Mouse (Mus musculus) forebrain, postnatal 0 days (tissue): ENCODE results near the gene Sprr1a. TPM values are rescaled to one million over a fixed set of nuclear protein-coding genes. Genes with fewer than 3 reads are reported as not detected.
"Not testable (repeated sequence)": the region's sequence is repeated elsewhere in the genome, so short reads cannot be mapped to it uniquely, and the experiment has no call there.

Experiments used
- ATAC-seq: fragments of 200-750 bp; cut with Nextera tagmentation; 2 replicates; pipeline ENCODE4 v1.8.0; 2017; ENCODE audit warnings: mild to moderate bottlenecking, moderate library complexity
- DNase-seq: peaks from one replicate; pipeline ENCODE4 v3.0.0-alpha.2; 2015
- H3K27ac ChIP-seq: fragments of 300-500 bp; sonication (generic); 2 replicates; pipeline ENCODE4 v1.5.1; 2014; ENCODE audit warnings: low read depth, mild to moderate bottlenecking, antibody characterized with exemption, low read length, moderate library complexity, mixed read lengths
- H3K27me3 ChIP-seq: fragments of 300-500 bp; sonication (generic); 2 replicates; pipeline ENCODE4 v1.6.1; 2014; ENCODE audit warnings: mild to moderate bottlenecking, low read length, mixed read lengths; ENCODE audit not compliant: insufficient read depth
- H3K36me3 ChIP-seq: fragments of 300-500 bp; sonication (generic); 2 replicates; pipeline ENCODE4 v1.6.1; 2014; ENCODE audit warnings: mild to moderate bottlenecking, moderate library complexity; ENCODE audit not compliant: insufficient read depth
- H3K4me1 ChIP-seq: fragments of 300-500 bp; sonication (generic); 2 replicates; pipeline ENCODE4 v1.6.1; 2014; ENCODE audit warnings: antibody characterized with exemption; ENCODE audit not compliant: insufficient read depth
- H3K4me2 ChIP-seq: fragments of 300-500 bp; sonication (generic); 2 replicates; pipeline ENCODE4 v1.6.1; 2014; ENCODE audit warnings: low read depth, mild to moderate bottlenecking, moderate library complexity
- H3K4me3 ChIP-seq: fragments of 300-500 bp; sonication (generic); 2 replicates; pipeline ENCODE4 v1.5.1; 2014; ENCODE audit warnings: low read depth, low read length, mixed read lengths
- H3K9ac ChIP-seq: fragments of 300-500 bp; sonication (generic); 2 replicates; pipeline ENCODE4 v1.6.1; 2014; ENCODE audit warnings: mild to moderate bottlenecking
- H3K9me3 ChIP-seq: fragments of 300-500 bp; sonication (generic); 2 replicates; pipeline ENCODE4 v1.6.1; 2016; ENCODE audit warnings: low read length
- CTCF ChIP-seq: sonication (generic); IDR thresholded peaks from 2 replicates; pipeline ENCODE4 v1.5.1; 2016; ENCODE audit warnings: antibody characterized with exemption, control low read depth, low read depth
- WGBS: fragments of 180-500 bp; shearing (Covaris S2); extraction: QIAGEN DNeasy Blood & Tissue Kit; methylation state at CpG from one replicate; pipeline ENCODE4 v1.1.7; 2014; 5-methylcytosine and 5-hydroxymethylcytosine counted together
- polyA plus RNA-seq: library from polyadenylated mRNA; unstranded; fragments of >200 nt; fragmentation: Nextera tagmentation; extraction: Ambion mirVana; gene quantifications from 2 replicates; pipeline ENCODE4 v1.2.1, GENCODE M21; 2015
- total RNA-seq: library from RNA; depleted of rRNA; stranded (reverse); fragments of >200 nt; gene quantifications from 2 replicates; pipeline ENCODE4 v1.2.3, GENCODE M21; 2014

Gene Sprr1a
- total and polyA plus RNA-seq, 2 experiments from 2014 or later = not detected

DNA sequence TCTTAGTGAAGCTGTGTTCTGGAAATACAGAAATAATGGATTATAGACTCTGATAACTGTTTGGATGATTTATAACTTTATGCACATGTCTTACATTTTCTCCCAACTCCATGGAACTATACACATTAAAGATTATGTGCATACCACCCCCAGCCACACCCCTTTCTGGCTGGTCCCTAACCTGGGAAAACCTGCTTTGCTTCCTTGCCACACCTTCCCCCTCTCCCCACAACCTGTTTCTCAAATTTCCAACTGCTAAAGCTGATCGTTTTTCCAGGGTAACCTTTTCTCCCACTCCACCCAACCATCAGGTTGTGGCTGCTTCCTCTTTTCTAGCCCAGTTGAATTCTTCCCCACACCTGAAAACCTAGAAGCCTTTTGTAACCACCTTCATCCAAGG is 612 bp upstream of the Sprr1a start:
- 51% methylated on average over 1 of the region's 1 CpGs for WGBS
- TF ChIP-seq CTCF = no peak

DNA sequence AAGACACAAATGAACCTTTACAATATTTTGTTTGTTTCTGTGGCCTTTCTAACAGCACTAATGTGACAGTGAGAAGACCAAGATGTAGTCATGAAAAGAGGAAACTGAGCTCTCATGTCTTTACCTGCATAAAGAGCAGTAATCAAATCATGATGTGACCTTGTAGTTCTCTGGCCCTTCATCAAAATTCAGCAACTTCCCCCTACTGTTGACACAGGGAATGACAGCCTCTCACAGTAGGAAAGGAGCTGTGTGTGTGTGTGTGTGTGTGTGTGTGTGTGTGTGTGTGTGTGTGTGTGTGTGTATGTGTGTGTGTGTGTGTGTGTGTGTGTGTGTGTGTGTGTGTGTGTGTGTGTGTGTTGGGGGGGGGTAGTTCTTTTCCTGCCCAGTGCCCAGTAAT is 4.4 kb downstream of the Sprr1a start:
- not testable (repeated sequence) for H3K4me3 ChIP-seq, H3K4me2 ChIP-seq, H3K9me3 ChIP-seq, DNase-seq, H3K27ac ChIP-seq, H3K27me3 ChIP-seq, H3K36me3 ChIP-seq, H3K4me1 ChIP-seq, ATAC-seq, H3K9ac ChIP-seq
- TF ChIP-seq CTCF = peak; percentile 28

More for the DNA sequence above, 612 bp upstream of the Sprr1a start:
- H3K9ac ChIP-seq = no peak overlapping the region
- ATAC-seq = no peak
- H3K27me3 ChIP-seq = no peaks in the 10 kb centered on the region
- H3K4me1 ChIP-seq = no peaks in the 10 kb centered on the region
- no peak overlapping the region for H3K4me3 ChIP-seq
- no peaks in the 10 kb centered on the region for H3K9me3 ChIP-seq
- no peak overlapping the region for H3K4me2 ChIP-seq
- no peak overlapping the region for H3K27ac ChIP-seq
- no peaks in the 10 kb centered on the region for H3K36me3 ChIP-seq
- DNase-seq = no peak

DNA sequence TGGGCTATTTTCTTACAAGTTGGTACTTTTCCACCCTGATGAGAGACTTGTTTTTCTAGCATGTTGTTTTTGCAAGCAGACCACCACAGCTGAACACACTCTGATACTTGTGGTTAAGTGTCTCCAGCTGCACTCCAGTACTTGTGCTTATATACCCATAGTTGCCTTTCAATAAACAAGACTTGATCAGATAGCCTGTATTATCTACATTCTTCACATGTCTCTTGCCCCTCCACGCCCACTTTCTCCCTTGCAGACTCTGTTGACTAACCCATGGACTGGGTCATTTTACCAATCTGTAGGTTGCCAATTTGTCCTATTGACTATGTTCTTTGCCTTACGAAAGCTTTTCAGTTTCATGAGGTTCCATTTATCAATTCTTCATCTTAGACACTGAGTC is 15.6 kb downstream of the Sprr1a start:
- no peak for ATAC-seq
- H3K27ac ChIP-seq = no peak overlapping the region
- H3K9me3 ChIP-seq = no peaks in the 10 kb centered on the region
- no peak overlapping the region for H3K4me2 ChIP-seq
- no peaks in the 10 kb centered on the region for H3K4me1 ChIP-seq
- 82% methylated on average over 2 of the region's 2 CpGs for WGBS
- H3K4me3 ChIP-seq = no peak overlapping the region
- no peaks in the 10 kb centered on the region for H3K27me3 ChIP-seq
- DNase-seq = no peak
- no peak for TF ChIP-seq CTCF
- no peak overlapping the region for H3K9ac ChIP-seq
- H3K36me3 ChIP-seq = no peaks in the 10 kb centered on the region

DNA sequence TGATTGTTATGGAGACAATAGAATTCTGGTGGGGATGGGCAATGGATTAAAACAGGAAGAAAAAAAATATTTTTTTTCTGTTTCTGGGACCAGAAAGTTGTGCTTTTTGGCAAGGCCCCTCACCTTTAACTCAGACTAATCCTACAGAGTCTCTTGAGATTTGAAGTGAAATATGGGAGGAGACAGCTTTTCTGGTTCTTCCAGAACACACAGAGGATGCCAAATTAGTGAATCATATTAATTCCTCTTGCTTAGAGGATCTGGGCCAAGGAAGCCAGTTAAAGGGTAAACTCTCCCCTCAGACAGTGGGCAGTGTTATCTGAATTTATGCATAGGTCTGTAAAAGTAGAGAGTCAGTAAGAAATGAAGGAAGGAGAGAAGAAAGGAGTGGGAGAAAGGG is 18.3 kb downstream of the Sprr1a start:
- H3K9me3 ChIP-seq = no peaks in the 10 kb centered on the region
- TF ChIP-seq CTCF = no peak
- H3K27me3 ChIP-seq = no peaks in the 10 kb centered on the region
- no peaks in the 10 kb centered on the region for H3K4me1 ChIP-seq
- H3K27ac ChIP-seq = no peak overlapping the region
- H3K4me3 ChIP-seq = no peak overlapping the region
- H3K4me2 ChIP-seq = no peak overlapping the region
- DNase-seq (no peak), ATAC-seq (no peak)
- no peak overlapping the region for H3K9ac ChIP-seq
- H3K36me3 ChIP-seq = no peaks in the 10 kb centered on the region

DNA sequence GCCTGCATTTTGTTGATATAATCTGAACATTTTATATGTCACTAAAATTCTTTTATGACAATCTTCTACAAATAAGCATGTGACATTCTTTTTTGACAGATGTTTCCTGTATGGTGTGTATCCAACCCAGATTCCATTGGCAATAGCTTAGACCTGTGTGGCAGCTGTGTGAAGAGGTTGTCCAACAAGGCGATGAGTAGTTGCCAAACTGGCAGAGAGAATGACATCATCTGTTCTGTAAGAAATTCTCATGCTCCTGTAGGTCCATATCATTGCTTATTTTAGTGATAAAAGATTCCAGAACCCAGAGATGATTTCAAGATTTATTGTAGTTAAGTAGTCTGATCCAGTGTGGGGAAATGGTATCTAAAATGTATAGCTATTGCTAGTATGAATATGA is 19.1 kb downstream of the Sprr1a start:
- no peak overlapping the region for H3K9ac ChIP-seq
- H3K4me1 ChIP-seq = no peaks in the 10 kb centered on the region
- no peak overlapping the region for H3K4me3 ChIP-seq
- H3K4me2 ChIP-seq = no peak overlapping the region
- ATAC-seq (no peak), DNase-seq (no peak)
- TF ChIP-seq CTCF = no peak
- no peaks in the 10 kb centered on the region for H3K27me3 ChIP-seq
- H3K36me3 ChIP-seq = no peaks in the 10 kb centered on the region
- 86% methylated on average over 1 of the region's 1 CpGs for WGBS
- H3K9me3 ChIP-seq = no peaks in the 10 kb centered on the region
- H3K27ac ChIP-seq = no peak overlapping the region

DNA sequence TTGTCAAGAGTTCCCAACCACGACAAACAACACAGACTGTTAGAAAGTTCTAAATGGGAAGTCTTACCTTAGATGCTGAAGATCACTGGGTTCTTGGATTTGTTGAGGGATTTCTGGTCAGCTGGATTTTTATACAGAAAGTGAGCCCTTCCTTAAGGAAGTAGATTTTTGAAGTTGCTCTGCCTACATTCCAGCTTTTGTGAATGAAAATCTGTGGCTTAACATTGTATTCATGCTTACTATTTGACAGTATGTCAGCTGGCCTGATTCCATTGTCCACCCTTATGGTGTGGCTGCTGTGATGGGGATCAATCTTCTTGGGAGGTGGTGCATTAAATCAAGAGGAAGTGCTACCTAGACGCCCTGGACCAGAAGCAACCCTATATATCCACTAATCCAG is 27.1 kb downstream of the Sprr1a start, which contains the start of gene Sprr3:
Gene Sprr3, minus strand, starts transcription at position 101 of the 400 bp plus-strand sequence.
- no peaks in the 10 kb centered on the region for H3K9me3 ChIP-seq
- no peak for ATAC-seq
- DNase-seq = no peak
- no peak within 1 kb of the TSS for H3K9ac ChIP-seq
- H3K27me3 ChIP-seq = no peaks in the 10 kb centered on the region
- no peaks in the 10 kb centered on the region for H3K4me1 ChIP-seq
- no peaks in the 10 kb centered on the region for H3K36me3 ChIP-seq
- no peak within 1 kb of the TSS for H3K4me3 ChIP-seq
- no peak within 1 kb of the TSS for H3K27ac ChIP-seq
- H3K4me2 ChIP-seq = no peak within 1 kb of the TSS
- no peak for TF ChIP-seq CTCF
- 76% methylated on average over 2 of the region's 2 CpGs for WGBS

DNA sequence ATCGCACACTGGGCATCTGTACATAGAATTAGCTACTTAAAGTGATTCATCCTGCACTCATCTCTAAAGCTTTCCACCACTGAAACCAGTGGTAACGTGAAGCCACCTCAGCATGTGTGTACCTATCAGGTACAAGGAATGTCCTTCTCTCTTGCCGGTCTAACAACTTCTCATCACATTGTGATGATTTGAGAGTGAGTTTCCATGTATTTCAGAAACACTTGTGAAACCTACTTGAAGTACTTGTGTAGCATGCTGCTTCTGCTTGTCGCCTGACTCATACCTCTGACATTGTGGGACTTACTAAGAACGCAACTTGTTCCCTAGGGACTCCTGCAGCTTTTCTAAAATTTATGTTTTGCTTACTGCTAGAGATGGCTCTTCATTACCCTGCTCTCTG is 30.5 kb downstream of the Sprr1a start:
- Histone ChIP-seq H3K4me3 (no peak overlapping the region), H3K27me3 (no peaks in the 10 kb centered on the region), H3K27ac (no peak overlapping the region), H3K36me3 (no peaks in the 10 kb centered on the region), H3K9ac (no peak overlapping the region), H3K4me2 (no peak overlapping the region), H3K4me1 (no peaks in the 10 kb centered on the region), H3K9me3 (no peaks in the 10 kb centered on the region)
- ATAC-seq (no peak), DNase-seq (no peak)
- no peak for TF ChIP-seq CTCF
- 94% methylated on average over 5 of the region's 5 CpGs for WGBS

DNA sequence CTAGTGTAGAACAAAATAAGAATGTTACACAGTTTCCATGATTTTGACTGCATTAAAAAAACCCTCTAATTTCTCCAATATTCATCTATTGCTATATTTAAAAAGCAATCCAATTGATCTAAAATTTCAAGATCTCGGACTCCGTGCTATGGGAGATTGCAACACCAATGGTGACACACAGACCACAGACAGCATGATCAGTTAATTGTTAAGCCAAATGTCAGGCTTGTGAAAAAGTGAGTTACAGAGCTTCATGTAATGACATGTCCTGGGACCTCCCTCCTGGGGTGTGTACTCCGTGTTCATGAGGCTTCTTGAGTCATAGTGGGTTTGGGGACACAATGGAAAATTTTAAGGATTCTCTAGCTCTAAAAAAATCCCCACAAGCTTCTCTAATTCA is 45.5 kb downstream of the Sprr1a start:
- no peak overlapping the region for H3K9ac ChIP-seq
- no peak overlapping the region for H3K4me3 ChIP-seq
- H3K9me3 ChIP-seq = no peaks in the 10 kb centered on the region
- no peak for DNase-seq
- no peaks in the 10 kb centered on the region for H3K36me3 ChIP-seq
- no peak for TF ChIP-seq CTCF
- H3K27ac ChIP-seq = no peak overlapping the region
- 92% methylated on average over 3 of the region's 3 CpGs for WGBS
- no peak overlapping the region for H3K4me2 ChIP-seq
- H3K4me1 ChIP-seq = no peaks in the 10 kb centered on the region
- no peaks in the 10 kb centered on the region for H3K27me3 ChIP-seq
- ATAC-seq = no peak
